Mouse (Mus musculus) hindbrain, embryonic 14.5 days (tissue): ENCODE measurements around the gene Mical2. TPM values are rescaled to one million over a fixed set of nuclear protein-coding genes. Genes with fewer than 3 reads are reported as not detected.

Experiments
- ATAC-seq: fragments of 200-750 bp; cut with Nextera tagmentation; 2 replicates; pipeline ENCODE4 v1.8.0; 2017; ENCODE audit warnings: moderate number of reproducible peaks, mild to moderate bottlenecking, moderate TSS enrichment, moderate library complexity; ENCODE audit not compliant: low FRiP score
- DNase-seq: peaks from one replicate; pipeline ENCODE4 v3.0.0-alpha.2; 2015; ENCODE audit warnings: low spot score
- H3K27ac ChIP-seq: fragments of 300-500 bp; sonication (generic); 2 replicates; pipeline ENCODE4 v1.5.1; 2014; ENCODE audit warnings: mild to moderate bottlenecking, moderate library complexity
- H3K27me3 ChIP-seq: fragments of 300-500 bp; sonication (generic); 2 replicates; pipeline ENCODE4 v1.6.1; 2014; ENCODE audit warnings: mild to moderate bottlenecking, low read length, mixed read lengths; ENCODE audit not compliant: control insufficient read depth, insufficient read depth
- H3K36me3 ChIP-seq: fragments of 300-500 bp; sonication (generic); replicated peaks from 2 replicates; pipeline ENCODE4 v1.6.1; 2014; ENCODE audit not compliant: control insufficient read depth, insufficient read depth
- H3K4me1 ChIP-seq: fragments of 300-500 bp; sonication (generic); replicated peaks from 2 replicates; pipeline ENCODE4 v1.6.1; 2014; ENCODE audit warnings: antibody characterized with exemption, low read length, mixed read lengths; ENCODE audit not compliant: control insufficient read depth, insufficient read depth
- H3K4me2 ChIP-seq: fragments of 300-500 bp; sonication (generic); replicated peaks from 2 replicates; pipeline ENCODE4 v1.6.1; 2014; ENCODE audit warnings: mild to moderate bottlenecking, moderate library complexity
- H3K4me3 ChIP-seq: fragments of 300-500 bp; sonication (generic); replicated peaks from 2 replicates; pipeline ENCODE4 v1.5.1; 2014; ENCODE audit warnings: mild to moderate bottlenecking, low read length
- H3K9ac ChIP-seq: fragments of 300-500 bp; sonication (generic); 2 replicates; pipeline ENCODE4 v1.6.1; 2014
- H3K9me3 ChIP-seq: fragments of 300-500 bp; sonication (generic); 2 replicates; pipeline ENCODE4 v1.6.1; 2016; ENCODE audit warnings: low read length; ENCODE audit not compliant: control insufficient read depth
- WGBS: fragments of 180-500 bp; shearing (Covaris S2); extraction: QIAGEN DNeasy Blood & Tissue Kit; methylation state at CpG from one replicate; pipeline ENCODE4 v1.1.7; 2014; 5-methylcytosine and 5-hydroxymethylcytosine counted together
- polyA plus RNA-seq: library from polyadenylated mRNA; unstranded; fragments of >200 nt; fragmentation: Nextera tagmentation; extraction: Ambion mirVana; gene quantifications from 2 replicates; pipeline ENCODE4 v1.2.1, GENCODE M21; 2014

Gene Mical2
- polyA plus RNA-seq, 1 experiment from 2014 or later = 4.0 TPM

DNA sequence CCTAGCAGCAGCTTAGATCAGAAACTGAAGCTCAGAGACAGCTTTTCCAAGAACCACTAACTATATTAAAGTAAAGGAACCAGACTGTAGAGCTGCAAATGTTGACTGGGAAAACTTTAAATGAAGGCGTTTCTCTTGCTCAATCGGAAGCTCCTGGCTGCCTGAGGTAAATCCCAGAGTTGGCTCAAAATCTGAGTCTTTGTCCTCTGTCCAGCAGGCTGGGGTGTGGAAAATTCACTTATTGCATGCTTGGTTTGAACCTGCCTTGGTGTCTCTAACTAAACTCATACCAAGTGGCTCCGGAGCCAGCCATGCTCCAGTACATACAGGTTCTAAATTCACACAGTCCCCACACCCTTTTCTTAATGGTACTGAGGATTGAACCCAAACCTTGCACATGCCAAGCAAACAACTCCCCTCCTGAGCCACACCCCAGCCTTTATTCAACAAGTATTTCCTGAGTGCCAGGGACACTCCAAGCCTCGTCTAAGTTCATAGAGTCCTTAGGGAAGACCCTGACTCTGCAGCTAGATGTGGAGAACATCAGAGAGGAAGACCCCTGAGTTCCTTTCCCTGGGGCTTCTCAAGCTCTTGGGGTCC, 20.3 kb downstream of the Mical2 start:
- H3K4me2 ChIP-seq = no peak overlapping the region
- no peak for ATAC-seq
- no peak overlapping the region for H3K27ac ChIP-seq
- WGBS = 85% methylated on average over 4 of the region's 4 CpGs
- no peak for DNase-seq
- no peak overlapping the region for H3K4me3 ChIP-seq
- H3K9ac ChIP-seq = no peak overlapping the region
- no peaks in the 10 kb centered on the region for H3K36me3 ChIP-seq
- no peaks in the 10 kb centered on the region for H3K27me3 ChIP-seq
- no peaks in the 10 kb centered on the region for H3K9me3 ChIP-seq
- no peaks in the 10 kb centered on the region for H3K4me1 ChIP-seq

DNA sequence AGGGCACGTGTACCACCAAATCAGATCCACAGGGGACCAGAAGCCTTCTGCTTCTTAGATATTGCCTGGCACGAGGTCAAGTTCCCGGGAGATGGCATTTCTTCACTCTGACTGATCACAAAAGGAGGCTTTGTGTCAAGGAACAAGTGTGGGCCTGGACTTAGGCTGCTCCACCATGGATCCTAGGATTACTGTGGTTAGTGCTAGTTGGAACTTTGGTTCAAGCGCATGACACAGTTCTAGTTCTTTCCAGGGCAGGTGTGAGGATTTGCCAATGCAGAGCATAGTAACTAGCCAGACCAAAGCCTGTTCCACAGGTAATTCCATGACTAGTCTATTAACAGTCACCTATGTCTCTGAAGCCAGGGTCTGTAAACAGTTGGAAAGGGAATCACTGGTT, 20.8 kb downstream of the Mical2 start:
- H3K4me1 ChIP-seq = no peaks in the 10 kb centered on the region
- ATAC-seq (no peak), DNase-seq (no peak)

DNA sequence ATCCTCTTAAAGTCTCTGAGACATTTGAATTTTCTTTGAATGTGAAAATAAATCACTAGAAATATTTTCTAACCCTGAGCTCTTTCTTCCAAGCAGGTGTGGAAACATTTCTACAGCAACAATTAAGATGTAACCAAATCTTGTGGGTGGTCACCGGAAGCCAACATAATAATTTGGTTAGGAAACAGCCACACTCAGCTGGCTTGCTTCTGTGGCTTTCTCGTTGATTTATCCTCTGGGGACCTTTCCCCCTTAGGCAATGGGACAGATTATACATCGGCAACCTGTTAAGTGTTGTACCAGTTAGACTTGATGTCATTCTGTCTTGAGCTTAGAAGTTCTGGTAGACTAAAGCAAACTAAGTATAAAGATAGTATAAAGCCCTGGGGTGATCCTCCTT, 22.2 kb downstream of the Mical2 start:
- Histone ChIP-seq H3K4me3 (no peak overlapping the region), H3K9ac (no peak overlapping the region), H3K9me3 (no peaks in the 10 kb centered on the region), H3K4me2 (no peak overlapping the region), H3K36me3 (no peaks in the 10 kb centered on the region), H3K27me3 (no peaks in the 10 kb centered on the region), H3K27ac (no peak overlapping the region), H3K4me1 (no peaks in the 10 kb centered on the region)
- WGBS = 79% methylated on average over 3 of the region's 3 CpGs
- ATAC-seq (no peak), DNase-seq (no peak)

More for the DNA sequence above, 20.8 kb downstream of the Mical2 start:
- Histone ChIP-seq H3K4me2 (no peak overlapping the region), H3K27me3 (no peaks in the 10 kb centered on the region), H3K9ac (no peak overlapping the region), H3K27ac (no peak overlapping the region), H3K36me3 (no peaks in the 10 kb centered on the region), H3K9me3 (no peaks in the 10 kb centered on the region), H3K4me3 (no peak overlapping the region)
- 81% methylated on average over 4 of the region's 4 CpGs for whole genome bisulfite sequencing

DNA sequence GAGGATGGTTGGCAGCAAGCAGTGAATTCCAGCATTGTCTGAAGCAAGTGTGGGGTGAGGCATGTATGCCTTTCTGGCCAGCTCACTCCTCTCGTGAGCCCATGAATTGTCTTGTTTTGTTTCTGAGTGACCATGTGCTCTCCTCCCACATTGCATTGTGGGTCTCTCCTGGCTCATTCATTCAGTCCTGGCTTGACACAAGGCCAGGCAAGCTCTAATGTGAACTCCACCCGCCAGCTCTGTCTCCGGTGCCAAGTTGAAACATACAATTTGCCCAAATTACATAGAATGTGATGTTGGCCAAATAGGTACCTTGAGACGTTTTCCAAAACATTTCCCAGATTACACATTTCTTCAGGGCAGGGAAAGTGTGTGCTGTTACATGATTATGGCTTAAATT, 23.8 kb downstream of the Mical2 start:
- no peak for DNase-seq
- Histone ChIP-seq H3K4me2 (no peak overlapping the region), H3K27me3 (no peaks in the 10 kb centered on the region), H3K9me3 (no peaks in the 10 kb centered on the region), H3K9ac (no peak overlapping the region), H3K4me3 (no peak overlapping the region), H3K27ac (no peak overlapping the region), H3K36me3 (no peaks in the 10 kb centered on the region), H3K4me1 (no peaks in the 10 kb centered on the region)
- ATAC-seq = no peak
- 68% methylated on average over 4 of the region's 4 CpGs for WGBS

DNA sequence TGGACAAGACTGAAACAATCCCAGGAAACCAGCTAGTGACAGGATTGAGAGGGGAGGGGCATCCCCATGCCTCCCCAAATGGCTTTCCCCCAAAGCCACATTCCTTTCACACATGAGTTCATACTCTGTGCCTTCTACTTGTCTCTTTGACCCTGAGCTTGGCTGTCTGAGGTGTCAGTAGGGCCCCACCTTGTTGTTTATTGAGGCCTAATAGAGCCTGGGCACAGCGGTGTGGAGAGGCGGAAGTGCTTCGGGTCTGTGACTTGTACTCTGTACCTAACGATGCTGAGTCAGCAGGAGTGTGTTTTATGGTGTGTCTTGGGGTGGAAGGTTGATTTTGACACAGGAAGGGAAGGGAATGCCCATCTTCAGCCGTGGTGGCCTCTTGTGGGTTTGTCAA, 26.4 kb downstream of the Mical2 start:
- ATAC-seq (no peak), DNase-seq (no peak)
- Histone ChIP-seq H3K4me1 (no peaks in the 10 kb centered on the region), H3K4me2 (no peak overlapping the region), H3K27ac (no peak overlapping the region), H3K9me3 (no peaks in the 10 kb centered on the region), H3K36me3 (no peaks in the 10 kb centered on the region), H3K27me3 (no peaks in the 10 kb centered on the region), H3K4me3 (no peak overlapping the region), H3K9ac (no peak overlapping the region)
- 80% methylated on average over 5 of the region's 5 CpGs for WGBS

DNA sequence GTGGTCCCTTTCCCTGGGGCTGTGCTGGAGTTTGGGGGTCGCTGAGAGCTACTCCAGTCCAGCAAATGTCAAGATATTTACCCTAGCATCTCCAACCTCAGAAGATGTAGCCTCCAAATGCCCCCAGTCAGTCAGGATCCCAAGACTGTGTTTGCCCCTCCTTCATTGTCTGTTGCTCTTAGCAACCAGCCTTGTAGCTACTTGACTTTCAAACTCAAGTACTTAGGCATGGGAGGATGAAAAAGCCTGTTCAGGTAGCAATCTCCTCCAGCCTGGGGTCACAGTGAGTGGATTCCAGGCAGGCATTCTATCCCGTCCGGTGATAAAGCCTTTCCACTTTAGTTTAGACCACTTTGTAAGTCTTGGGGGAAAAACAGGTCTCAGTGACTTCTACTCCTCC, 28.6 kb downstream of the Mical2 start:
- no peak for ATAC-seq
- H3K27me3 ChIP-seq = no peaks in the 10 kb centered on the region

DNA sequence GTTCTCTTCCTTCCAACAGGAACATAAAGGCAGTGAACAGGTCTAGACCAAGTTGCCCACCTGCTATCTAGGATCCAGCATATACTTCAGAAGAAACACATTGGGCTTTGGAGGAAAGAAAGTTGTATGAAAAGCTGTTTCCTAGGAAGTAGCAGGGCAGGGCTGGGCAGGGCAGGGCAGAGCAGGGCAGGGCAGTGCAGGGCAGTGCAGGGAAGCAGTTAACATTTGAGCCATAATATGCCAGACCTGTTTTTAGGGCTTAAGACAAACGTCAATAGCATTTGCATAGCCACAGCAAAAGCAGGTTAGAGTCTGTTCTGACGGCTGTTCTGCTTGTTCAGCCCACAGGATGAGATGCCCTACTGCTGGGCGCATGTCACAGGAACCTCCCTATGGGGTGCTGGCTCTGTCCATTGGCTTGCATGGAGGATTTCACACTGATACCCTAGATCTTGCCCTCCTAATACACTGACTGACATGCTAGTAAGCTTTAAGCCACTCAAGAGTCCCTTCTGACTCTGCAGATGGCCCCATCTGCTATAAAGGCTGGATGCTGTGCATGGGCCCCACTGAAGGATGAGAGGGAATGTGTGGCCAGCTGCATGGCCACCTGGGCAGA, 29.7 kb downstream of the Mical2 start:
- 60% methylated on average over 3 of the region's 3 CpGs for WGBS
- no peak for DNase-seq
- Histone ChIP-seq H3K27me3 (no peaks in the 10 kb centered on the region), H3K9ac (no peak overlapping the region), H3K4me1 (no peaks in the 10 kb centered on the region), H3K36me3 (no peaks in the 10 kb centered on the region), H3K27ac (no peak overlapping the region), H3K4me3 (no peak overlapping the region), H3K4me2 (no peak overlapping the region), H3K9me3 (no peaks in the 10 kb centered on the region)
- no peak for ATAC-seq

More for the DNA sequence above, 28.6 kb downstream of the Mical2 start:
- Histone ChIP-seq H3K4me3 (no peak overlapping the region), H3K4me1 (no peaks in the 10 kb centered on the region), H3K9me3 (no peaks in the 10 kb centered on the region), H3K9ac (no peak overlapping the region), H3K27ac (no peak overlapping the region), H3K4me2 (no peak overlapping the region), H3K36me3 (no peaks in the 10 kb centered on the region)
- DNase-seq = no peak
- 90% methylated on average over 3 of the region's 3 CpGs for WGBS

DNA sequence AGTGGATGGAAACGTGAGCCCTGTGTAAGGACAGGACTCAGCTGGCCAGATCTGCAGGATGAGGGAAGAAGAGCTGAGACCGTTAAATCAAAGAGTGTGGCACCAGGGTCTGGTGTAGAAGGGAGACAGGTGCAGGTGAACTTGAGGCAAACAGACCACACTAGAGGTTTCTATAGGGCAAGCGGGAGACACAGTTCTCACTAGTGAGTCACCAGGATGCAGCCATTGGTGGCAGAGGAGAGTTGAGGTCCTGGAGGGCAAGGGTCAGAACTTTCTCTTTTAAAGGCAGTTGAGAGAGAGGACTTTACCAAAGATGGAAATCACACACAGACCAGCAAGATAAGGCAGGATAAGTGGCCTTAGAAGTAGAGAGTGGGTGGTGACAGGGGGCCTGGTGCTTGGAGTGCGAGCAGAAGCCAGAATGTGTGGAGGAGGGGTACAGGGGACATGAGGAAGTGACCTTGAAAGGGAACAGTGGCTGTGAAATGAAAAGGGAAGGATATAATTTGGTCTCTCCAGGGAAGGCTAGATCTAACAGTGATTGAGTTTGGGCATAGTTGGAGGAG, 32.8 kb downstream of the Mical2 start:
- Histone ChIP-seq H3K9ac (no peak overlapping the region), H3K27ac (no peak overlapping the region), H3K4me2 (no peak overlapping the region), H3K9me3 (no peaks in the 10 kb centered on the region), H3K4me1 (no peaks in the 10 kb centered on the region), H3K27me3 (no peaks in the 10 kb centered on the region), H3K4me3 (no peak overlapping the region), H3K36me3 (no peaks in the 10 kb centered on the region)
- no peak for ATAC-seq
- 86% methylated on average over 4 of the region's 4 CpGs for WGBS
- DNase-seq = no peak

DNA sequence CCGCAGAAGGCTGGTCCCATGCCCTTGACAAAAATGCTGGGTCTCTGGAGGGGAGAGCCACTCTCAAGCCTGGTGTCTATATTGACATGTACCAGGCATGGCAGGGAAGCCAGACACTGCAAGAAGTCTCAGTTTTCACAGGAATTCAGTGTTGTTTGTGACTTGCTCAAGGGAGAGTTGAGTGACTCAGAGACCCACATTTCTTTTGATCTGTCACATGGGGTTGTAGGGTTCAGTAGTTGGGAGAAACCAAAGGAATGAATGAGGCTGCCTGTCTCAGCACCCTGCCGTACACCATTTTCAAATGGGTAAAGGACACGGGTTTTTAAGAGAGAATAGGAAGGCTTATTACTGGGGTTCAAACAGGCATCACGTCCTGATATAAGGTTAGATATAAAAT, 33.6 kb downstream of the Mical2 start:
- Histone ChIP-seq H3K9me3 (no peaks in the 10 kb centered on the region), H3K36me3 (no peaks in the 10 kb centered on the region), H3K27me3 (no peaks in the 10 kb centered on the region), H3K9ac (no peak overlapping the region), H3K4me3 (no peak overlapping the region), H3K27ac (no peak overlapping the region), H3K4me1 (no peaks in the 10 kb centered on the region), H3K4me2 (no peak overlapping the region)
- WGBS = 84% methylated on average over 4 of the region's 4 CpGs
- DNase-seq (no peak), ATAC-seq (no peak)
